Mouse (Mus musculus): Measurements from ENCODE around the gene Gatb. TPM values are rescaled to one million over a fixed set of nuclear protein-coding genes. Genes with fewer than 3 reads are reported as not detected.
"Not testable (repeated sequence)": the region's sequence is repeated elsewhere in the genome, so short reads cannot be mapped to it uniquely, and the experiment has no call there.

Gatb gene
- polyA plus RNA-seq, 1 experiment from 2014 or later: 20.6 TPM

GRCm38 (mm10) chr3:85551352-85551751 is 22.6 kb upstream of the Gatb start:
- Histone ChIP-seq H3K27ac (replicated peaks; ENCODE audit: low read depth, low read length) (no peak overlapping the region), H3K27me3 (replicated peaks; ENCODE audit: control insufficient read depth, insufficient read depth, low read length) (no peaks in the 10 kb centered on the region), H3K36me3 (ENCODE audit: control insufficient read depth, insufficient read depth, low read length) (no peaks in the 10 kb centered on the region), H3K4me3 (ENCODE audit: low read depth, low read length) (no peak overlapping the region), H3K4me2 (ENCODE audit: low read depth, low read length) (no peak overlapping the region), H3K4me1 (ENCODE audit: control insufficient read depth, insufficient read depth, low read length) (peaks cover 8% of the 10 kb centered on the region), H3K9ac (ENCODE audit: low read depth, low read length) (no peak overlapping the region), H3K9me3 (ENCODE audit: control insufficient read depth, low read length) (no peaks in the 10 kb centered on the region)
- WGBS: 51% methylated on average over 2 of the region's 2 CpGs
- no peak for DNase-seq (ENCODE audit: low spot score)
- ATAC-seq (ENCODE audit: low read depth): no peak

DNA sequence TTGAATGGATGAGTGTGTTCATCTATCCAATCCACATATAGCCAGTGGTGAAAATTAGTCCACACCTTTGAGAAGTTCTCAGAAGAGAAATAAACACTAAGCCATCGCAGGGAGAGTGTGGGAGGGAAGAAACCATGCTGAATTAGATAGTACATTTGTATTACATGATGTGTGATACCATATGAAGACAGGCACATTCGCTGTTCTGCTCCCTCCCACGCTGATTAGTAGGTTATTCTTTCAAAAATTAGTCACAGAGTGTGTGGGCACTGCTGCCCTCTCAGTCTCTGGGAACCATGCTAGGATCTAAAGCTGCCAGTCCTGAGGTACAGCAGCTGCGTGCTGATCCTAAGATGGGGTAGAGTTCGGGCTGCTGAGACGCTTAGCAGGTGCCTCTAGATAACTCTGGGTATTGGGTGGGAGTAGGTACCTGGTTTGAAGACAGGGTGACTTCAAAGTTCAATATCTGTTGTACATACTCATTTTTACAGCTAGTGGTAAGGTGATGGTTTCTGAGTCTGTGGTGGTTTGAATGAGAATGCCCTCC is 20.1 kb upstream of the Gatb start:
- Histone ChIP-seq H3K4me2 (ENCODE audit: low read depth, low read length) (no peak overlapping the region), H3K4me3 (ENCODE audit: low read depth, low read length) (no peak overlapping the region), H3K4me1 (ENCODE audit: control insufficient read depth, insufficient read depth, low read length) (peaks cover 8% of the 10 kb centered on the region), H3K9me3 (ENCODE audit: control insufficient read depth, low read length) (no peaks in the 10 kb centered on the region), H3K27ac (replicated peaks; ENCODE audit: low read depth, low read length) (no peak overlapping the region), H3K36me3 (ENCODE audit: control insufficient read depth, insufficient read depth, low read length) (no peaks in the 10 kb centered on the region), H3K9ac (ENCODE audit: low read depth, low read length) (no peak overlapping the region), H3K27me3 (replicated peaks; ENCODE audit: control insufficient read depth, insufficient read depth, low read length) (no peaks in the 10 kb centered on the region)
- WGBS: 90% methylated on average over 6 of the region's 6 CpGs
- ATAC-seq (ENCODE audit: low read depth) (no peak), DNase-seq (ENCODE audit: low spot score) (no peak)

DNA sequence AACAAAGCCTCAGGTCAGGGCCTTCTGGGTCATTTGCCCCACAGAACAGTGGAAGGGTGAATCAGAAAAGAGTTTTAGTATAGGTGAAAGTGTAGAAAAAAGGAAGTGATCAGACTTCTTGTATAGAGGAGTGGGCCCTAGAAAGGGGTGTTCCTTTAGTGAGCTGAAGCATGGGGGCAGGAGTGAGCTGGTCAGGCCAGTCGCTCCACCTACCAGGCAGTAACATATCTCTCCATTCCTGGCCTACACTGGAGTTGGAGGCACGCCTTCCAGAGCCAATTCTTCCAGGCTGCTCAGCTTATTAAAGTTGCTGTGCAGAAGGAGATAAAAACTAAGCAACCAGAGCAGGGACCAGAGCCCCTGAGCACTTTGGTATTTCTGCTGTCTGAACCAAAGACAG is 9.3 kb upstream of the Gatb start:
- WGBS: 54% methylated on average over 2 of the region's 2 CpGs
- ATAC-seq (ENCODE audit: low read depth) (no peak), DNase-seq (ENCODE audit: low spot score) (no peak)
- H3K9ac ChIP-seq (ENCODE audit: low read depth, low read length): no peak overlapping the region
- H3K4me1 ChIP-seq (ENCODE audit: control insufficient read depth, insufficient read depth, low read length): no peaks in the 10 kb centered on the region
- H3K4me3 ChIP-seq (ENCODE audit: low read depth, low read length): no peak overlapping the region
- H3K27me3 ChIP-seq (replicated peaks; ENCODE audit: control insufficient read depth, insufficient read depth, low read length): no peaks in the 10 kb centered on the region
- no peaks in the 10 kb centered on the region for H3K9me3 ChIP-seq (ENCODE audit: control insufficient read depth, low read length)
- H3K36me3 ChIP-seq (ENCODE audit: control insufficient read depth, insufficient read depth, low read length): no peaks in the 10 kb centered on the region
- H3K27ac ChIP-seq (replicated peaks; ENCODE audit: low read depth, low read length): no peak overlapping the region
- no peak overlapping the region for H3K4me2 ChIP-seq (ENCODE audit: low read depth, low read length)

DNA sequence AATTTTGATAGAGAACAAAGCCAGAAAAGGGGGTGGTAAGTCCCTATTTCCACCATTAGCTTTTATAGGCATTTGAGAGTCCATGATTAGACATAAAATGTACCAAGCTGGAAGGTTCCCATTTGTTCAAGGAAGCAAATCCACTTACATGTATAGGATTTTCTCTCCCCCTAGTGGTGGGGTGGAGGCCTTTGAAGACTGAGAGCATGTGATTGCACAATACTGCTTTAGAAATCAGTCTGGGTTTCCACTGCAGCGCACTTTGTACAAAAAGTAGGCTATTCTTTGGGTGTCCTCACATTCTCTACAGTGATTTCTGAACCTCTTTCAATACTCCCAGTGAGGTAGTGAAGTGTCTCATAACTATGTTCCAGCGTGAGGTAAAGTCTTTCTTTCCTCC is 2.6 kb upstream of the Gatb start:
- WGBS: 62% methylated on average over 2 of the region's 2 CpGs
- ATAC-seq (ENCODE audit: low read depth) (no peak), DNase-seq (ENCODE audit: low spot score) (peak; percentile 91)
- no peak overlapping the region for H3K4me3 ChIP-seq (ENCODE audit: low read depth, low read length)
- H3K4me1 ChIP-seq (ENCODE audit: control insufficient read depth, insufficient read depth, low read length): peaks cover 3% of the 10 kb centered on the region; the same call in 1 of the 2 replicates
- no peak overlapping the region for H3K9ac ChIP-seq (ENCODE audit: low read depth, low read length)
- no peak overlapping the region for H3K4me2 ChIP-seq (ENCODE audit: low read depth, low read length)
- H3K36me3 ChIP-seq (ENCODE audit: control insufficient read depth, insufficient read depth, low read length): no peaks in the 10 kb centered on the region
- H3K27me3 ChIP-seq (replicated peaks; ENCODE audit: control insufficient read depth, insufficient read depth, low read length): no peaks in the 10 kb centered on the region
- H3K9me3 ChIP-seq (ENCODE audit: control insufficient read depth, low read length): no peaks in the 10 kb centered on the region
- H3K27ac ChIP-seq (replicated peaks; ENCODE audit: low read depth, low read length): no peak overlapping the region

DNA sequence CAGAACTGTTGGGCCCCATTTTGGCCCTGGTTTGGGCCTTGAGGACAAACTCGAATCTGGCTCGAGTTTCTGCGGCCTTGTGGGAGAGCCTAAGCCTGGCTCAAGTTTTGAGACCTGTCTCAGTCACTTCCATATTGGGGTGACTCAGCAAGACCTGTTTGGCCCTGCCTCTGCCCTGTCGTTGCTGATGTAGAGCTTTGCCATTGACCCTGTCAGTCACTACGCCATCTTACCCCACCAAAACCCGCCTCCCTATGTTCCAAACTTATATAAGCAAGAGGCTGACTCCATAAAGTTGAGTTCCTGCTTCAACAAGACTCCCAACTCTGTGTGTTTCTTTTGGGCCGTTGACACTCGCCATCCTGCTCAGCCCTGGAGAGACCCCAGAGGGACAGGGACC is 1.4 kb upstream of the Gatb start:
- not testable (repeated sequence) for DNase-seq (ENCODE audit: low spot score); H3K4me3 ChIP-seq (ENCODE audit: low read depth, low read length); H3K4me1 ChIP-seq (ENCODE audit: control insufficient read depth, insufficient read depth, low read length); H3K9me3 ChIP-seq (ENCODE audit: control insufficient read depth, low read length); ATAC-seq (ENCODE audit: low read depth); H3K9ac ChIP-seq (ENCODE audit: low read depth, low read length); H3K4me2 ChIP-seq (ENCODE audit: low read depth, low read length); H3K36me3 ChIP-seq (ENCODE audit: control insufficient read depth, insufficient read depth, low read length); H3K27me3 ChIP-seq (replicated peaks; ENCODE audit: control insufficient read depth, insufficient read depth, low read length); H3K27ac ChIP-seq (replicated peaks; ENCODE audit: low read depth, low read length)
- WGBS: 94% methylated on average over 8 of the region's 8 CpGs

DNA sequence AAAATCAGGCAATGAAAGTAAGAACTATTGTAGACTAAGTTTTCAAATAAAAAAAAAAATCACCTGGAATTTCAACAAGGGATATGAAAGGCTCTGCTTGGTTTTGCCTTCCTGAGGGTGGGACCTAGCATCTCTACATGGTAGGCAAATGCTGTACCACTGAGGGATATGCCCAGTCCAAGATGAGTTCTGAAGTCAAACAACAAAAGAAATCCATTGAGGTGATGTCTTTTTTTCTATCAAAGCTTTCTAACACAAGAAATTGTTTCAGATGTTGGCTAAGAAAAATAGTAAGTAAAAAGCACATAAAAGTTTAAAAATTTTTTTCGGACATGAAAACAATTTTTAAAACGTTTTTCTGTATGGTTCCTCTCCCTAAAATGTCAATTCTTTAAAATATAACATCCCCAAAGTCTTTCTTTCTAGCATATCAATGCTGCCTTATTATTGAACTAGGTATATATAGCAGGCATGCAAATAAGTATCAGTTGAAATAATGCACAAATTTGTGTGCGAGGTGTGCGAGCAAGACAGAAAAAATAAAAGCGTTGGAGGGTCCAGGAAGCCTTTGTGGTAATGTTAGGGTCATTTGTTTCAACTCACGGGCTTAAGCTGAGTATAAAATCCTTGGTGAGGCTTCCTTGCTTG is 579 bp upstream of the Gatb start:
- H3K36me3 ChIP-seq (ENCODE audit: control insufficient read depth, insufficient read depth, low read length): no peaks in the 10 kb centered on the region
- H3K9me3 ChIP-seq (ENCODE audit: control insufficient read depth, low read length): no peaks in the 10 kb centered on the region
- WGBS: 26% methylated on average over 6 of the region's 6 CpGs
- DNase-seq (ENCODE audit: low spot score) (no peak), ATAC-seq (ENCODE audit: low read depth) (no peak)
- peak overlapping the region; percentile 77 for H3K4me3 ChIP-seq (ENCODE audit: low read depth, low read length)
- peak overlapping the region; percentile 87 for H3K4me2 ChIP-seq (ENCODE audit: low read depth, low read length)
- H3K9ac ChIP-seq (ENCODE audit: low read depth, low read length): peak overlapping the region; percentile 58; the same call in 1 of the 2 replicates
- H3K4me1 ChIP-seq (ENCODE audit: control insufficient read depth, insufficient read depth, low read length): peaks cover 3% of the 10 kb centered on the region; the same call in 1 of the 2 replicates
- no peak overlapping the region for H3K27ac ChIP-seq (replicated peaks; ENCODE audit: low read depth, low read length)
- H3K27me3 ChIP-seq (replicated peaks; ENCODE audit: control insufficient read depth, insufficient read depth, low read length): no peaks in the 10 kb centered on the region

DNA sequence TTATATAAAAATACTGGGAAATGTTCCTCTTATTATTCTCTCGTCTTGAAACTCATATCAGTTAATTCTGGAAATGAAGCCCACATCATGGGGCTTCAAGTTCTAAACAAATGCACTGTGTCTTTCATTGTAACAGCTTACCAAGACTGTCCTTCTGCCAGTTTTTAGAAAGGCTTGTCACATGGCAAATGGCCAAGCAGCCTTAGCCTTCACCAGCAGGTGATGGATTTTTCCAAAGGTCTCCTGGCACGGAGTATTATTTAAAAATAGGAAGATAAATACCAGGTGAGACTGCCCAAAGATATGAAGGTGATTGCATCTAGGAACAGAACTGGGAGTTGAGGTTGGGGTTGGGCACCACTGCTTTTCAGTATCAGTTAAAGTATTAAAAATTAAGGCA is 8.8 kb downstream of the Gatb start:
- H3K36me3 ChIP-seq (ENCODE audit: control insufficient read depth, insufficient read depth, low read length): no peaks in the 10 kb centered on the region
- H3K27me3 ChIP-seq (replicated peaks; ENCODE audit: control insufficient read depth, insufficient read depth, low read length): no peaks in the 10 kb centered on the region
- H3K9me3 ChIP-seq (ENCODE audit: control insufficient read depth, low read length): no peaks in the 10 kb centered on the region
- ATAC-seq (ENCODE audit: low read depth) (no peak), DNase-seq (ENCODE audit: low spot score) (no peak)
- no peak overlapping the region for H3K4me2 ChIP-seq (ENCODE audit: low read depth, low read length)
- H3K4me3 ChIP-seq (ENCODE audit: low read depth, low read length): no peak overlapping the region
- H3K27ac ChIP-seq (replicated peaks; ENCODE audit: low read depth, low read length): no peak overlapping the region
- H3K4me1 ChIP-seq (ENCODE audit: control insufficient read depth, insufficient read depth, low read length): no peaks in the 10 kb centered on the region
- no peak overlapping the region for H3K9ac ChIP-seq (ENCODE audit: low read depth, low read length)
- 71% methylated on average over 2 of the region's 2 CpGs for WGBS

- Histone ChIP-seq H3K4me2 (ENCODE audit: low read depth, low read length) (no peak overlapping the region), H3K27ac (replicated peaks; ENCODE audit: low read depth, low read length) (no peak overlapping the region), H3K9me3 (ENCODE audit: control insufficient read depth, low read length) (no peaks in the 10 kb centered on the region), H3K36me3 (ENCODE audit: control insufficient read depth, insufficient read depth, low read length) (no peaks in the 10 kb centered on the region), H3K4me1 (ENCODE audit: control insufficient read depth, insufficient read depth, low read length) (no peaks in the 10 kb centered on the region), H3K27me3 (replicated peaks; ENCODE audit: control insufficient read depth, insufficient read depth, low read length) (no peaks in the 10 kb centered on the region), H3K4me3 (ENCODE audit: low read depth, low read length) (no peak overlapping the region), H3K9ac (ENCODE audit: low read depth, low read length) (no peak overlapping the region)
- ATAC-seq (ENCODE audit: low read depth): no peak
- DNase-seq (ENCODE audit: low spot score): no peak
- 77% methylated on average over 5 of the region's 5 CpGs for WGBS
Observed at GRCm38 (mm10) chr3:85583194-85583593, 9.3 kb downstream of the Gatb start.

- no peak overlapping the region for H3K27ac ChIP-seq (replicated peaks; ENCODE audit: low read depth, low read length)
- no peak overlapping the region for H3K9ac ChIP-seq (ENCODE audit: low read depth, low read length)
- H3K4me2 ChIP-seq (ENCODE audit: low read depth, low read length): no peak overlapping the region
- no peaks in the 10 kb centered on the region for H3K4me1 ChIP-seq (ENCODE audit: control insufficient read depth, insufficient read depth, low read length)
- DNase-seq (ENCODE audit: low spot score): no peak
- WGBS: 92% methylated on average over 4 of the region's 4 CpGs
- H3K9me3 ChIP-seq (ENCODE audit: control insufficient read depth, low read length): no peaks in the 10 kb centered on the region
- H3K27me3 ChIP-seq (replicated peaks; ENCODE audit: control insufficient read depth, insufficient read depth, low read length): no peaks in the 10 kb centered on the region
- no peak for ATAC-seq (ENCODE audit: low read depth)
- no peak overlapping the region for H3K4me3 ChIP-seq (ENCODE audit: low read depth, low read length)
- H3K36me3 ChIP-seq (ENCODE audit: control insufficient read depth, insufficient read depth, low read length): no peaks in the 10 kb centered on the region
Observed at GRCm38 (mm10) chr3:85584966-85585365, 11.0 kb downstream of the Gatb start.

Measured in embryonic facial prominence, embryonic 14.5 days (tissue).